Mouse (Mus musculus) heart, postnatal 25 days (tissue): ENCODE measurements at regions not wholly inside any gene's neighbourhood (a gene's known extent, or its start where the extent isn't known, plus 50 kb on each side); places are given as distances from the start of the nearest gene placed in this dataset.

Experiments
- DNase-seq: peaks from one replicate; pipeline ENCODE4 v3.0.0; 2022; ENCODE audit warnings: low spot score
- intact Hi-C: fragments of 180-260 bp; cut with DNase I; formaldehyde crosslinking; loops from one replicate; pipeline ENCODE4 v1.15.1; 2025

DNA sequence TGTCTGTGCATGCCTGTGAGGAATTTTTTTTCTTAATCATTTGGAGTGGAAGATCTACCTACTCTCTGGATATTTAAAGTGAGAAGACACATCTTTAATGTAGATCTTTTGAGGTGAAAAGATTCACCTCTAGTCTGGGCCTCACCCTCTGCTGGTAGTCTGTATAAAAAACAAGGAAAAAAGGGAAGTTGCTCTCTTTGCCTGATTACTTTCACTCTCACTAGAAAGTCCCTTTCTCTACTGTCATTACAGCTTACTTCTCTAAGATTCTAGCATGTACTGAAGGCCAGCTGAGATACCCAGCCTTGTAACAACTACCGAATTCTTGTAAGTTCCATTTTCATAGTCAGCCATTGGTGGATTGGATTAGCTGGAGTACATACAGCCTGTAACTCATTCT, 3791.9 kb downstream of the 9330182O14Rik start:
- intact Hi-C loops, result no loop called here
- no peak for DNase-seq

- no peak for DNase-seq
- intact Hi-C loops, result no loop called here
Measured at GRCm38 (mm10) chr15:43933608-43934007, 3799.4 kb downstream of the 9330182O14Rik start.

DNA sequence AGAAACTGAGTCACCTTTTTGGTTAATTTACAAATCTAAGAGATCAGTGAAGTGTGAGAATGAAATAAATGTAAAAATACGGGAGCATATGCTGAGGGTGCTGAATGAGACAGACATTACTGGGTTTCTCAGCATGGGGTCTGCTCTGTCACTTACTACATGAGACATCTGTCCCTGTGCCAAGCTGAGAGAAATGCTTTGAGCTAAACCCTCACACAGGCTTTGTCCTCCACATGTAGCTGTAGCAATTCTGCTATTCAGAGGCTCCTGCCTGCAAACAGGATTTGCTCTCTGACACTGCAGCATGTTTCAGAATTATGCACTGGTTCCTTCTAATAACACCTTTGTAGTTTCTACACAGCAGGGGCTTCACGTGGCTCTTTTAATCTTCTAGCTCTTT, 3806.3 kb downstream of the 9330182O14Rik start:
- intact Hi-C loops, result no loop called here

DNA sequence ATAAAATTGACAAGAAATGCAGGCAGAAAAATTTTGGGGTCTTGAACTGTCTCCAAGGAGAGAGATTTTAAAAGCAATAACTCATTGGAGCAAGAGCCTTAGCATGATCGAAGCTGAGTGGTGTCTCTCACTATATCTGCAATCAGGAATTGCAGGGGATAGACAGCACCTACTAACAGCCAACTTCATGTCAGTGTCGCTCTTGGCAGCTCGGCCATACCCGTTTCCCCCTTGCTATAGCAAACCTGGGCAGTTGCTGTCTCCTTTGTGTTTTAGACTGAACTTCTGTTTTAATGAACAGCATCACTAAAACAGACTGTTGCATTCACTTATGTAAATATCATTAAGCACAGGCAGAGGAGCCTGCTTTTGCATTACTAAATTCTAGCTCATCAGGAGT, 3806.7 kb downstream of the 9330182O14Rik start:
- DNase-seq, result no peak
- intact Hi-C loops, result no loop called here

More for the DNA sequence above, 3806.3 kb downstream of the 9330182O14Rik start:
- no peak for DNase-seq

GRCm38 (mm10) chr15:43942002-43942660, 3808.0 kb downstream of the 9330182O14Rik start:
- DNase-seq, result no peak
- intact Hi-C loops, result no loop called here

DNA sequence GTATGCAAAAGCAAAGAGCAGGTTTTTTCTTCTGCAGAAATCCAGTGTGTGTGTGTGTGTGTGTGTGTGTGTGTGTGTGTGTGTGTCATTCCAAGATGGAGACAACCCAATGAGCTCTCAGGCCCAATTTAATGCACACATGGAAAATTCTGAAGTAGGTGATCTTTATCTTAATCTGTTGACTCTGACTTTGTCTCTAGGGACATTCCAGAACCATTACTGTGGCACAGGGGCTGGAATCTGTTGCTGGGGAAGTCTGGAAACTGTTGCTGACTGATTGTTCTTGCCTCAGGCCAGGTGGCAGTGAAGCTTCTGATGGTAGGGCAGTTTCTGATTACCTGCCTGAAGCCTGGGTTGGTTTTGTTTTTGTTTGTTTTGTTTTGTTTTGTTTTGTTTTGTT, 3850.8 kb downstream of the 9330182O14Rik start:
- intact Hi-C loops, result no loop called here
- DNase-seq, result no peak

DNA sequence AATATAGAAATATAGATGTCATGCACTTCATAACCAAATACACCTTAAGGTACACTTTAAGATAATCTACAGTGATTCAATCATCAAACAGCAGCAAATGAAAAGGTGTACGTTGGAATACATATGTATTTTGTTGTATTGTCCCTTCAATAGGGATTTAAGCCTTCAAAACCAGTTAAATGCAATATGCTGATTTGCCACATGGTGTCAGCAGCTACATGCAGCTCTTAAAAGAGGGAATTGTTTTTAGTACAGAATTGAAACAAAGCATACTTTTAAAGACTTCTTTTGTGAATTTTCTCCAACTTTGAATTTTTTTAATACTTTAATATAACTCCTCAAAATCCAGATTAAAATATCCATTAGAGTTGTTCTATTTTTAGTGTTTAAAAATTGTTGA, 3857.1 kb downstream of the 9330182O14Rik start:
- DNase-seq, result no peak

GRCm38 (mm10) chr15:43992936-43993335, 3858.8 kb downstream of the 9330182O14Rik start:
- intact Hi-C loops, result loop anchor here (10.0 kb wide), 1 partner anchor 422 kb away; no protein-coding TSS in a partner anchor
- no peak for DNase-seq

More for the DNA sequence above, 3857.1 kb downstream of the 9330182O14Rik start:
- intact Hi-C loops, result loop anchor here (10.0 kb wide), 1 partner anchor 424 kb away; no protein-coding TSS in a partner anchor

DNA sequence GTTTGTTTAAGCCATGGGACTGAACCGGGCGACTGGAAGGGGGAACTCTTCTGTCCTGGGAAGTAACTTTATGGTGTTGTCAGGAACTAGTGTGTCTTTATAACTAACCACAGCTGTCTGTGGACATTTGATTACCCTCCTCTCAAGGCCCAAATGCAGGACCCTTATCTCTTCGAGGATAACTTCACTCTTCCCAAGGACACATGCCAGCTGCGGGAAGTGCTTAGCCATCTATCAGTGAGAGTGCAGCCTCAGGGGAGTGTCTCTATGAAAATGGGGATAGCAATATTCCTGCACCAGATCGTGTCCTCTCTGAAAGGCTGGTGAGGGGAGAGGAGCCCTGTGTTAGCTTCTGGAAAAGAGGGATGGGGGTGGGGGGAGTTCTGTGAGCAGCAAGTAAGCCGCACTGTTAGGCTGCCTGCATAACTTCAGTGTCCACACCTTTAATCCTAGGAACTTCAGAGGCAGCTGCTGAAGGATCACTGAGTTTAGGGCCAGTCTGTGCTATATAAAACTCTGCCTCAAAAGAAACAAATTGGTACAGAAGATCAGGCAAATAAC, 3892.4 kb downstream of the 9330182O14Rik start:
- intact Hi-C loops, result no loop called here
- no peak for DNase-seq

DNA sequence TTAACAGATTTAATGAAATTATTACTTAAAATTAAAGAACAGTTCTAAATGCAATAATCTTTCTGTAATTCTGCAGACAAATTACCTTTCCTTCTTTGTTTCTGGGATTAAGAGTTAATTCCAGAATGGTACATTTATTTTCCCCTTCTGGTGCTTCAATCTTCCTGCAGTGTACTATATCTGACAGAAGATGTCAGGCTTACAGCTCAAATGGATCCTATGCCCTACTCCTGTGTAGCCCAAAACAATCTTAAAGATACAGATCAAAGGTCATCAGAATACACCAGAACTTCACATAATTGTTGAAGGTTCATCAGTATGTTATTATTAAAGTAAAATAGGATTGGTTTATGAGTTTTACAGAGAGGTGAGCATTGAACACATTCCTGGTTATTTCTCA, 3901.7 kb downstream of the 9330182O14Rik start:
- no peak for DNase-seq
- intact Hi-C loops, result no loop called here

GRCm38 (mm10) chr15:44037893-44038292, 3903.7 kb downstream of the 9330182O14Rik start:
- intact Hi-C loops, result no loop called here
- no peak for DNase-seq

GRCm38 (mm10) chr15:44050565-44051274, 3916.6 kb downstream of the 9330182O14Rik start:
- DNase-seq, result no peak
- intact Hi-C loops, result no loop called here

GRCm38 (mm10) chr15:44064855-44065254, 3930.7 kb downstream of the 9330182O14Rik start:
- intact Hi-C loops, result no loop called here
- DNase-seq, result no peak

- intact Hi-C loops, result no loop called here
- no peak for DNase-seq
Measured at GRCm38 (mm10) chr15:44083680-44084079, 3949.5 kb downstream of the 9330182O14Rik start.

DNA sequence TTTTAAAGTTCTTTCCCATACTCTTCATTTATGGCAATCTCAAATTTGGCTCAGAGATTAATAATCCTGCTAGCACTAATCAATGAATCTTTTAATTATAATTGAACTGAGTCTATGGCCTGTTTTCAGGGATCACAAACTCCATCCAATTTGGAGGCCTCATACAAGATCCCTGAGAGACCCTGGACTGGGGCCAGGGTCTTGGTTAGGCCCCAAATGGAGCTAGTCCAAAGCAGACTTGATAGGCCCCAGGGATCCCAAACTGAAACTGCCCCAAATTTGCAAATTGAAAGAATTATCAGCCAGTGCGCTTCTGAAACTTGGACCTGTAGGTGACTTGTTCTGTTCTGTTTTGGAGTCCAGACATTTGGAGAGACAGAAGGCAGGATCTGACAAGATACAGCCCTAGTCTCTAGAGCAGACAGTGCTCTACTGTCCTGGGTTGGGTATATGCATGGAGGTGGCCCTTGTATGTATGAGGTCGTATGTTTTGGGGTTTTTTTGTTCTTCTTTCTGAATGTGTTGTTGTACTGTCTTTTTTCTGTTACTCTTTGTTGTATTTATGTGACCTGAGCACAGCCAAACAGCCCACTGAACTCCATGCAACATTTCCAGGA, 3978.3 kb downstream of the 9330182O14Rik start:
- no peak for DNase-seq

GRCm38 (mm10) chr15:44134213-44134612, 4000.0 kb downstream of the 9330182O14Rik start:
- DNase-seq, result no peak
- intact Hi-C loops, result no loop called here

More for the DNA sequence above, 3978.3 kb downstream of the 9330182O14Rik start:
- intact Hi-C loops, result no loop called here
